Mouse (Mus musculus) myocyte (in vitro differentiated cells): ENCODE measurements around the gene Mamstr. TPM values are rescaled to one million over a fixed set of nuclear protein-coding genes. Genes with fewer than 3 reads are reported as not detected.

Experiments
- H3K27me3 ChIP-seq: one replicate; pipeline ENCODE4 v1.6.1; 2011; ENCODE audit not compliant: control insufficient read depth, insufficient read depth, insufficient read length
- H3K36me3 ChIP-seq: one replicate; pipeline ENCODE4 v1.6.1; 2011; ENCODE audit not compliant: control insufficient read depth, insufficient read depth
- H3K4me2 ChIP-seq: one replicate; pipeline ENCODE4 v1.6.1; 2011; ENCODE audit warnings: low read depth, control low read depth
- H3K4me3 ChIP-seq: one replicate; pipeline ENCODE4 v1.5.1; 2011; ENCODE audit warnings: mild to moderate bottlenecking, control low read depth, moderate library complexity
- H3K79me2 ChIP-seq: one replicate; pipeline ENCODE4 v1.6.1; 2011; ENCODE audit not compliant: control insufficient read depth, insufficient read depth
- H3ac ChIP-seq: one replicate; pipeline ENCODE4 v1.6.1; 2011; ENCODE audit not compliant: control insufficient read depth, insufficient read length
- CEBPB ChIP-seq: IDR thresholded peaks from 2 replicates; pipeline ENCODE4 v1.6.1; 2011; ENCODE audit warnings: mild to moderate bottlenecking, moderate library complexity; ENCODE audit not compliant: poor library complexity, insufficient read depth, severe bottlenecking
- E2F4 ChIP-seq: IDR thresholded peaks from one replicate; pipeline ENCODE4 v1.6.1; 2011; ENCODE audit warnings: mild to moderate bottlenecking, control low read depth, moderate library complexity; ENCODE audit not compliant: insufficient read depth
- MAX ChIP-seq: IDR thresholded peaks from one replicate; pipeline ENCODE4 v1.6.1; 2011; ENCODE audit warnings: low read depth, mild to moderate bottlenecking, control low read depth
- MYOD1 ChIP-seq, 3 experiments: IDR thresholded peaks; one replicate each; pipeline ENCODE4 v1.6.1; 2011; ENCODE audit warnings: control low read depth in 2 of 3, low read depth in 2 of 3, mild to moderate bottlenecking in 2 of 3, moderate library complexity in 1 of 3; ENCODE audit not compliant: insufficient read length in 2 of 3, control insufficient read depth in 1 of 3
- MYOG ChIP-seq, 3 experiments: IDR thresholded peaks; one replicate each; pipeline ENCODE4 v1.6.1; 2011; ENCODE audit warnings: control low read depth in 2 of 3, low read depth in 2 of 3, mild to moderate bottlenecking in 2 of 3; ENCODE audit not compliant: insufficient read length in 2 of 3, control insufficient read depth in 1 of 3, insufficient read depth in 1 of 3
- POLR2A ChIP-seq: IDR thresholded peaks from one replicate; pipeline ENCODE4 v1.6.1; 2011; ENCODE audit warnings: low read depth, mild to moderate bottlenecking, control low read depth, moderate library complexity; ENCODE audit not compliant: insufficient read length
- POLR2AphosphoS2 ChIP-seq: IDR thresholded peaks from one replicate; pipeline ENCODE4 v1.6.1; 2011; ENCODE audit warnings: low read depth, control low read depth; ENCODE audit not compliant: insufficient read length
- REST ChIP-seq: IDR thresholded peaks from one replicate; pipeline ENCODE4 v1.6.1; 2011; ENCODE audit warnings: mild to moderate bottlenecking, control low read depth, moderate library complexity; ENCODE audit not compliant: insufficient read depth, insufficient read length
- SRF ChIP-seq: IDR thresholded peaks from one replicate; pipeline ENCODE4 v1.6.1; 2011; ENCODE audit warnings: low read depth; ENCODE audit not compliant: control insufficient read depth, insufficient read length
- TCF12 ChIP-seq: IDR thresholded peaks from one replicate; pipeline ENCODE4 v1.6.1; 2011; ENCODE audit warnings: mild to moderate bottlenecking, control low read depth; ENCODE audit not compliant: poor library complexity, insufficient read depth, severe bottlenecking
- TCF3 ChIP-seq: IDR thresholded peaks from one replicate; pipeline ENCODE4 v1.6.1; 2011; ENCODE audit warnings: low read depth, control low read depth; ENCODE audit not compliant: insufficient read length
- USF1 ChIP-seq: IDR thresholded peaks from one replicate; pipeline ENCODE4 v1.6.1; 2011; ENCODE audit warnings: low read depth, mild to moderate bottlenecking, control low read depth, moderate library complexity
- polyA plus RNA-seq: library from polyadenylated mRNA; unstranded; fragments of >200 nt; fragmentation: generic; extraction: Trizol; gene quantifications from one replicate; pipeline ENCODE4 v1.2.1, GENCODE M21; 2012; ENCODE audit warnings: missing spikeins

The Mamstr gene
- polyA plus RNA-seq, 1 experiment = 12.5 TPM

DNA sequence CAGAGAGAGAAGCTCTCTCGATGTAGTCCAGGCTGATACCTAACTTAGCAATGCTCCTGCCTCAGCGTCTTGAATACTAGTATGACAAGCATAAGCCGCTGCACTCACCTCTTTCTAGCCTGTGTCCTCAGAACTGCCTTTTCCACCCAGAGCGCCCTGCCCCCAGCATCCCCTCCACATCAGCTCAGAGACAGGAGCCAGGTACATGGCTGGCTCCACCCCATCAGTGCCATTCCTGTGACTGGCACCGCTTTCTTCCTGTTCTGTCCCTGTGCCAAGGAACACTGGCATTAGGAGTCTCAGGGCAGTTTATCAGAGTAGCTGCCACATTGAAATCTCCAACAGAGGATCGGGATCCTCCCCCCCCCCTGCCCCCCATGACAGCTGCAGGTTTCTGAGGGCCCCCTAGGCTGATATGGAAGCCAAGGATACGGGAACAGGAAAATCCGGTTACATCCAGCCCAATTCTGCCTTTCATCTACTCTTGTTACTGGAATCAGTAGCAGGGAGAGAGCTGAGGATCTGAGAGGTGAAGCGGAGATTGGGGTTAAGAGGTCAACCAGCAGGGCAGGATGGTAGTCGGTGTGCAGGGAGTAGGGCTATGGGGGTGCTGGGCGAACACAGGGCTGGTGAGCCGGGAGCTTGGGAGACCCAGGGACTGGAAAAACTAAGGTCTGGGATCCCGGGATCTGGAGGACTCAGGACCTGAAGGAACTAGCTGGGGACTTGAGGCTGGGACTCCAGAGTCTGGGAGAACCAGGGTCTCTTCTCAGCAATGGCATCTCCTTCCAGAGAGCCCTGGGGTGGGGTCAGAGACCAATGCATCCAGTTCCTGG, 25.7 kb downstream of the Mamstr start:
- no peak for TF ChIP-seq TCF12
- TF ChIP-seq POLR2AphosphoS2 = no peak
- TF ChIP-seq MYOD1 (IDR thresholded peaks at IDR 0.05; ENCODE audit: control insufficient read depth in 1 of 3, insufficient read length in 2 of 3, low read depth in 2 of 3) = no peak
- TF ChIP-seq E2F4 = no peak
- no peak for TF ChIP-seq USF1
- no peak for TF ChIP-seq CEBPB
- no peak for TF ChIP-seq POLR2A
- TF ChIP-seq MAX = no peak
- no peak for TF ChIP-seq REST
- Histone ChIP-seq H3K4me2 (no peak overlapping the region), H3K79me2 (no peaks in the 10 kb centered on the region), H3ac (no peak overlapping the region), H3K4me3 (no peak overlapping the region), H3K27me3 (no peaks in the 10 kb centered on the region), H3K36me3 (no peaks in the 10 kb centered on the region)

DNA sequence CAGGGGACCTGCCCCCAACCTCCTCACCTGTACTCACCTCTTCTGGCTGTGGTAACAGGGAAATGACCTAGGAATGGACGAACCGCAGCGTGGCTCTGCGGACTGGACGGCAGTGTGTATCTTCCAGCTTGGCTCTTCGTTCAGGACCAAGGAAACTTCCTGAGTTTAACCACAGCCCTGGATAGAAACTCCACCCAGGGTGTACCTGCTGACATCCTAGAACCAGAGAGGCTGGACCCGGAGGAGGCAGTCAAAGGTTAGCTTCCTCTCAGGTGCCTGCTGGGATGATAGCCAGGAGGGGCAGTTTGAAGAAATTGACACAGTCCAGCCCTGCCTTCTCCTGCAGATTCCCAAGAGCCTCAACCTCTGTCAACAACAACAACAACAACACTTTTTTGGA, 26.4 kb downstream of the Mamstr start, which contains the start of gene Fut2:
Fut2 (minus strand) TSS at position 234 of the 400 bp plus-strand sequence.
- Histone ChIP-seq H3ac (no peak within 1 kb of the TSS), H3K79me2 (no peaks in the 10 kb centered on the region), H3K36me3 (no peaks in the 10 kb centered on the region), H3K4me3 (no peak within 1 kb of the TSS), H3K27me3 (no peaks in the 10 kb centered on the region), H3K4me2 (no peak within 1 kb of the TSS)
- TF ChIP-seq E2F4 (no peak), TCF3 (no peak), POLR2AphosphoS2 (no peak), POLR2A (no peak), MAX (no peak), TCF12 (no peak), USF1 (no peak), SRF (no peak), CEBPB (no peak), MYOG (IDR thresholded peaks at IDR 0.05; ENCODE audit: control insufficient read depth in 1 of 3, insufficient read depth in 1 of 3, insufficient read length in 2 of 3, low read depth in 2 of 3) (no peak), REST (no peak), MYOD1 (IDR thresholded peaks at IDR 0.05; ENCODE audit: control insufficient read depth in 1 of 3, insufficient read length in 2 of 3, low read depth in 2 of 3) (no peak)

GRCm38 (mm10) chr7:45667761-45668160, 28.0 kb downstream of the Mamstr start:
- H3K4me3 ChIP-seq = no peak overlapping the region
- TF ChIP-seq CEBPB = no peak
- peak in 2 of 3 experiments; percentile 57 to 64 for TF ChIP-seq MYOD1 (IDR thresholded peaks at IDR 0.05; ENCODE audit: control insufficient read depth in 1 of 3, insufficient read length in 2 of 3, low read depth in 2 of 3)
- peak in 2 of 3 experiments; percentile 13 to 22 for TF ChIP-seq MYOG (IDR thresholded peaks at IDR 0.05; ENCODE audit: control insufficient read depth in 1 of 3, insufficient read depth in 1 of 3, insufficient read length in 2 of 3, low read depth in 2 of 3)
- no peak overlapping the region for H3K4me2 ChIP-seq
- no peaks in the 10 kb centered on the region for H3K79me2 ChIP-seq
- H3K27me3 ChIP-seq = no peaks in the 10 kb centered on the region
- no peaks in the 10 kb centered on the region for H3K36me3 ChIP-seq
- no peak overlapping the region for H3ac ChIP-seq

- Histone ChIP-seq H3K27me3 (no peaks in the 10 kb centered on the region), H3K79me2 (no peaks in the 10 kb centered on the region), H3ac (no peak overlapping the region), H3K4me2 (no peak overlapping the region), H3K36me3 (no peaks in the 10 kb centered on the region), H3K4me3 (no peak overlapping the region)
- TF ChIP-seq POLR2A = no peak
- TF ChIP-seq CEBPB = no peak
- TF ChIP-seq USF1 = no peak
- no peak for TF ChIP-seq MAX
- TF ChIP-seq MYOD1 (IDR thresholded peaks at IDR 0.05; ENCODE audit: control insufficient read depth in 1 of 3, insufficient read length in 2 of 3, low read depth in 2 of 3) = no peak
- TF ChIP-seq SRF = no peak
- TF ChIP-seq TCF12 = no peak
- no peak for TF ChIP-seq TCF3
- no peak for TF ChIP-seq MYOG (IDR thresholded peaks at IDR 0.05; ENCODE audit: control insufficient read depth in 1 of 3, insufficient read depth in 1 of 3, insufficient read length in 2 of 3, low read depth in 2 of 3)
- TF ChIP-seq E2F4 = no peak
Measured at GRCm38 (mm10) chr7:45668921-45669320, 29.1 kb downstream of the Mamstr start.

DNA sequence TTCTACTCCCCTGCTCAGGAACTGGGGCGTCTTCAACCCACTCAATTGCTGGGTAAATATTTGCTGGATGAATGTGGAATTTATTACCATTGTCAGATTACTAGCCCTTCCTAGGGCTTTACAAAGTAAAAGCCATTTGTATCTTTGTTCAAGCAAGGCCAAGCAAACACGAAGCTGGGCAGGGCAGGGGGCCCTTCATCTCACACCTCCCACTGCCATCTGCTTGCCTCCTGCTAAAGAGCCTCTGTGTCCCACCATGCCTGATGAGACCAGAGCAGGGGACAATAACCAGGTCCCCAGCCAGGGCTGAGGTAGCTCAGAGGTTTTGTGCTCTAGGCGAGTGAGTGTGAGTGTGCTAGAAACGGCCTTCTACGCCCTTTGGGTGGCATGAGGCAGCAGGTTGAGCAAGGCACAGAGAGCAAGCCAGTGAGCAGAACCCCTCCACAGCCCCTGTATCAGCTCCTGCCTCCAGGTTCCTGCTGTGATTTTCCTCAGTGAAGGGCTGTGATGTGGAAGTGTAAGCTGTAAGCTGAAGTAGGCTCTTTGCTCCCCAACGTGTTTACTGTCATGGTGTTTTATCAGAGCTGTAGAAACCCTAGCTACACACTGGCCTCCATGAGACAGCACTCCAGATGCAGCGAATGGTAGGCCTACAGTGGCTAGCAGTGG, 38.0 kb downstream of the Mamstr start:
- Histone ChIP-seq H3K4me3 (no peak overlapping the region), H3K27me3 (no peaks in the 10 kb centered on the region), H3ac (no peak overlapping the region), H3K79me2 (no peaks in the 10 kb centered on the region), H3K4me2 (no peak overlapping the region), H3K36me3 (no peaks in the 10 kb centered on the region)
- TF ChIP-seq USF1 (no peak), MYOD1 (IDR thresholded peaks at IDR 0.05; ENCODE audit: control insufficient read depth in 1 of 3, insufficient read length in 2 of 3, low read depth in 2 of 3) (no peak), CEBPB (no peak), REST (no peak), TCF12 (no peak), E2F4 (no peak), MYOG (IDR thresholded peaks at IDR 0.05; ENCODE audit: control insufficient read depth in 1 of 3, insufficient read depth in 1 of 3, insufficient read length in 2 of 3, low read depth in 2 of 3) (no peak), POLR2A (no peak), POLR2AphosphoS2 (no peak), MAX (no peak), TCF3 (no peak), SRF (no peak)
